Mouse (Mus musculus) kidney, adult 8-10 months (tissue): ENCODE data around the gene Cidec.
A peak's percentile ranks its signal among the peaks of the same experiment; 100 is the strongest.

Source experiments
- DNase-seq, 2 experiments: peaks; one replicate each; pipeline ENCODE4 v3.0.0; 2022

Gene Cidec

DNA sequence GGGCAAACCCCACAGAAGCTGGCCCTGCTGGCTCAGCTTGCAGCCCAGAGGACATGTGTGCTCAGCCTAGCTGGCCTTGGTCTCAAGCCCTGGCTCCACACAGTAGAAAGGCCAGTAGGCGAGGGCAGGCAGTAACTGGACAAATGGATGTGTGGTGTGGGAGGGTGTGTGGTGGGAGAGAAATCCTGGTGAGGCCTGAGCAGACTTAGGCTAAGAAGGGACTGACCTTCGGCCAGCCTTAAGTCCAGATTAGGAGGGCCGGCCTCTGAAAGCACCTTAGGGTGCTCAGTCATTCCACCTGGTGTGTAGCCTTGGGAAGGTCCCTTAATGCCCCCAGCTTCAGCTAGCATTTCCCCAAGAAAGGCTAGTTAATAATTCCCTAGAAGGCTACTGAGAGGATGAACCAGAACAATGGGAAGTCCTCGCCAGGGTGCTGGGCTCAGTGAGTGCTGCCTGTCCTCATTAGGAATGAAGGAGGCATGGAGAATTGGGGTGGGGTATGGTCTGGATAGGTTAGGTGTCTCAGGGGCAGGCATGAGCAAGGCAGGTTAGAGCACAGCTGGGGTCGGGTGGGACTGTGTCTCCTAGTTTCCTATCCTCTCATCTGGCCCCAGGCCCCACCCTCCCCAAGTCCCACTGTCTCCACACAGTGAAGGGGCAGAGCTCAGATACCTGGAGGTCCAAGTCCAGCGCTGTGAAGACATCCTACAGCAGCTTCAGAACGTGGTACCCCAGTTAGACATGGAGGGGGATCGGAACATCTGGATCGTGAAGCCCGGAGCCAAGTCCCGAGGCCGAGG is 30.7 kb downstream of the Cidec start:
- peak in 1 of 2 experiments; percentile 44 for DNase-seq

DNA sequence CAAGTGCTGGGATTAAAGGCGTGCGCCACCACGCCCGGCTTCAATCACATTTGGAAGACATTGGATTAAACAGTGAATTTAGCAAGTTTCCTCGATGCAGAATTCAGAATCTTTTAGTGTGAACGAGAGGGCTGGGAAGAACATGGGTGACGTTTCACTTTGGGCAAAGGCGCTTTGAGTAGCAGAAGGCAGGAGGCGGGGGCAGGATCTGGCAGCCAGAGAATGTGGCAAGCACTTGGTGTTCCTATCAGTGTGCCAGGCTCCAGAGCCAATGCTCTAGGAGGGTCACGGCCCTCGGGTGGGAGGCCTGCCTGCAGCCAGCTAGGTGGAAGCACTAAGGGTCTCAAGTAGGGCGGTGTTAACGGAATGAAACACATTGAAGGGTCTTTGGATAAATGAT is 33.5 kb downstream of the Cidec start:
- no peak for DNase-seq

DNA sequence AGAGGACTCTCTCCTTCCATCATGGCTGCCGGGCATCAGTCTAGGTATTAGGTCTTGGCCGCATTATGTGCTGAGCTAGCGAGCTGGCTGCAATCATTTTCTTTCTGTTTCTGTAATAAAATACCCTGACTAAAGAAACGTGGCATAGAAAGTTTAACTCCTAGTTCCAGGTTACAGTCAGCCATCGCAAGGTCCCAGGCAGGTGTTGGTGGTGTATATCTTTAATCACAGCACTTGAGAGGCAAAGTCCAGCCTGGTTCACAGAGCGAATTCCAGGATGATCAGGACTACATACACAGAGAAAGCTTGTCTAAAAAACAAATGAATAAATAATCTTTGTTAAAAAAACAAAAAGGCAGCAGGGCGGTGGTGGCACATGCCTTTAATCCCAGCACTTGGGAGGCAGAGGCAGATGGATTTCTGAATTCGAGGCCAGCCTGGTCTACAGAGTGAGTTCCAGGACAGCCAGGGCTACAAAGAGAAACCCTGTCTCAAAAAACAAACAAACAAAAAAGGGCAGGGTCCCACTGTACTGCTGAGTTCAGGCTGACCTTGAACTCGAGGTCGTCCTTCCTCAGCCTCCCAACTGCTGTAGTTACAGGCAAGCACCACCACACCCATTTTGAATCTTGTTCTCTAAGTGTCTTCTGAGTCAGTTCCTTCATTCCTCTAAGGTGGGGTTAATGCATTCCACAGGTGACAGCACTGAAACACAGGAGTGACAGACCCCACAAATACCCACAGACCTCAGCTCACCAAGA is 39.1 kb downstream of the Cidec start:
- no peak for DNase-seq

DNA sequence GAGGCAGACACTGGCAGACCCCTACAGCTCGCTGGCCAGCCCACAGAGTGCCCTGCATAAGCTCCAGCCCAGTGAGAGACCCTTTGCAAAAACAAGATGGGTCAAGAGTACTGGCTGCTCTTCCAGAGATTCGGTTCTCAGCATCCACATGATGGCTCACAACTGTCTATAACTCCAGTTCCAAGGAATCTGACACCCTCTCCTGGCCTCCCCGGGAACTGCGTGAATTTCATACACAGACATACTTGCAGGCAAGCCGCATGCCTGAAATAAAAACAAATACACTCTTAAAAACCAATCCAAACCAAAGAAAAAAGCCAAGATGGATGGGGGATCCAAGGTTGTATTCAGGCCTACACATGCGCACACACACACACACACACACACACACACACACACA is 40.1 kb downstream of the Cidec start:
- no peak for DNase-seq

DNA sequence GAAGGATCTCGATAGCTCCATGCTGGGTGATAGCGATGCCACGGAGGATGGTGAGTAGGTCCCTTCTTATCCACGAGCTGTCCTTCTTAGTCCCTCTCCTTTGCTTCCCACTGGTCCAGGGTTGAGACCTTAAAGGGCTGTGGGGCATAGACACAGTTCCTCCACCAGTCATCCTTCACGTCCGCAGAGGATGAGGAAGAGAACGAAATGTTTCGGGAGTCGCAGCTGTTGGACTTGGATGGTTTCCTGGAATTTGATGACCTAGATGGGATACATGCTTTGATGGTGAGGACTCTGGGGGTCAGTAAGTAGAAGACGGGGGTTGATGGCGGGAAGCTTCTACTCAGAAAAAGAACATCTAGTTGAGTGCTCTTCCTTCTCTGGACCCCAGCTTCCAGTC is 40.7 kb downstream of the Cidec start:
- DNase-seq: no peak

DNA sequence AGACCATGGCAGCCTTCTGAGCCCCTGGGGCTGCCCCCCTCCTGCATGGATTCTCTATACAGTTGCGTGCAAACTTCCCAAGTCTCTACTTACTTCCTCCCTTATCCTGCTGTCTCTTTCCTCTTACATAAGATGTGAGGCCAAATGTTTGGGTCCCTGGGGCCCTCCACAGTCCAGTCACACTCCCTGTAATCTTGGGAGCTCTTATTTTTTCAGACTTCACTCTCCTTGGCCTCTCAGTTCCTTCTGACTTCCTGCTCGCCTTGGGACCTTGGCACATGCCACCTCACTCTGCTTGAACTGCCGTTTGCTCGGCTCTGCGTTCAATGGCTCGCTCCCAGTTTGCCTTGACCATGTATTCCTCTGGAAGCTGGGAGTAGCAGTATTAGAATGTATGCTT is 41.6 kb downstream of the Cidec start:
- no peak for DNase-seq

DNA sequence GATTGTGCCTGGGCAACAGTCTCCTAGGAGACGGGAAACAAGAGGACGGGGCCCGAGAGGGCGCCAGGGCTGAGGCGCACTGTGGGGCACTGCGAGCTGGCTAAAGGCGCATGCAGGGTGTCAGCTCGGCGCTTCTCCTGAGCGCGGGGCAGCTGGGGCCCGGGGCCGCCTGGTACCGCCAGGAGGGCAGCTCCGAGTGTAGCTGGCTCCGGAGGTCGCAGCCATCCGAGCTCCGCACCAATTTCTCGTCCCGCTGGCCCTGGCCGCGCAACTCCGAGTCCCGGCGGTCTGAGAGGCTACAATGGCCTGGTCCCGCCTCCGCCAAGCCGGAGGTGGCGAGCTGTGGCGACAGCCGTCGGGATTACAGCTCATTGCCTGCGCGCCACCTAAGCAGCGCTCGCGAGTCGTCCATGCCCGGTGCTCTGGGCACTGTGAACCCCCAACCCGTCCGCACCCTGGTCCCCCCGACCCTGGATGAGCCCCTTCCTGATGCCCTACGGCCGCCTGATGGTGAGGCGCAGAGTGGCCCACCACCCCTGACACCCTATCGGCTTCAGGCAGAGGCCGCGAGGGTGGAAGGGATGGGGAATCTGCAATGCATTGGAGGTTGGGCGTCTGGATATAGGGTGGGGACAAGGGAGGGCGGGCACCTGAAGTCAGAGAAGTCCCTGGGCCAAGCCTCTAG is 43.0 kb downstream of the Cidec start:
- DNase-seq: peak in 1 of 2 experiments; percentile 28

DNA sequence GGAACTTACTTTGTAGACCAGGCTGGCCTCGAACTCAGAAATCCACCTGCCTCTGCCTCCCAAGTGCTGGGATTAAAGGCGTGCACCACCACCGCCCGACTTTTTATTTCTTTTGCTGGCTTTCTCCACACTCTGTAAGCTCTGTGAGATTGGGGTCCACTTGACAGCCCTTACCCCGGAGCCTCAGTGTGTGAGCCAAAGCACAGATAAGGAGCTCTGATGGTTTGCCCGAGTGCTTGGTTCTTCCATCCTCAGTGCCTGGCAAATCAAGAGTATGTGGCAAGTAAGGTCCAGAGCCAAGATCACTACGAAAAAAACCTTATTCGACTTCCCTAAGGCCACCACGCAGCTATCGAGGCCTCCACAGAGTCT is 43.6 kb downstream of the Cidec start:
- no peak for DNase-seq

DNA sequence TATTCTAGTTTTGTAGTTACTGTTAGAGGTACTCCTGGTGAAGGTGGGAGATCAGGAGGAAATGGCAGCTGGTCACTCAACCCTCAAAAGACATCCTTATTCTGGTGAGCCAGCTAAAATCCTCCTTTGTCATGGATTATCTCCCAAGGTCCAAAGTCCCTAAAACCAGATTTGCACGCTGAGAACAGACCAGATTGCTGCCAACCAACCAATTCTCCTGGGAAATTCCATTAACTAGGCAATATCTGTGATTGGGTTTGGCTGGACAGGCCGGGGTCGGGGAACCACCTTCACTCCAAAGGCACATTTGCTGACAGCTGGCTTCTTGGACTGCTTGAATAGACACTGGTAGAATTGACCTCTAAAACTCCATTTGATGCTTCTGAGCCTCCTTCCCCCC is 44.8 kb downstream of the Cidec start:
- DNase-seq: peak; percentile 61

DNA sequence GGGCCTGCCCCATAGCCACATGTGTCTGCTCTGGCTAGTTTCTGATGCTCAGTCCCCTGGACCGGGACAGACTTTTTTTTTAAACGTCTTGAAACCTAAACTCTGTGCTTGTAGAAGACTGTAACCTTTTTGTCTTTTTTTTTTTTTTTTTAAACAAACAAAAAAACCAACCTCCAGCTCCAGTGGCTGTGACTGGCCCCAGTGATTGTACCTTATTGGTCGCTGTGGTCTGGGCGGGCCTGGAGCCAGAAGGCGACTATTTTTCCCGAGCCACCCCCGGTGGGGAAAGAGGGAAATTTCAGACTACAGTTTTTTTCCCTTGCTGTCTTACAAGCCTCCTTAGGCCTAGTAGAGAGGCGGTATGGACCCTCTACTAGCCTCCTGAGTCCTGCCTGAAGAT is 46.6 kb downstream of the Cidec start, which contains the start of gene Ttll3:
Gene Ttll3, plus strand, starts transcription at position 301 of the 400 bp plus-strand sequence.
- no peak for DNase-seq

DNA sequence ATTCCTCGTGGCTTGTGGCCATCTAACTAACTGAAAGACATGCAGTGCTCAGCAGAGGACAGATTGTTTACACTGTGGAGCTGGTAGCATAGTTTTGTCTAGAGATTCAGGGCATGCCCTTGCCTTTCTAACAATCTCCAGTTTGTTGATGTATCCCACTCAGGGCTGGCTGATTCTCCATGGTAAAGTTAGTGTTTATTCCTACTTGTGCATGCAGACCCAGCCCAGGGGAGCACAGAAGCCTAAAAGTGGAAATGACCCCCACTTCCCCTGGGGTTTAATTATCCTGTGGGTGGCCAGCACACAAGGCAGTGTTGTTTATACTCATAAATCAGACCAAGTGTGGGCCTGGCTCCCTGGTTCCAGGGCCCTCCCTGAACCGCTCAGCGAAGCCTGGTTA is 49.5 kb downstream of the Cidec start:
- DNase-seq: no peak

DNA sequence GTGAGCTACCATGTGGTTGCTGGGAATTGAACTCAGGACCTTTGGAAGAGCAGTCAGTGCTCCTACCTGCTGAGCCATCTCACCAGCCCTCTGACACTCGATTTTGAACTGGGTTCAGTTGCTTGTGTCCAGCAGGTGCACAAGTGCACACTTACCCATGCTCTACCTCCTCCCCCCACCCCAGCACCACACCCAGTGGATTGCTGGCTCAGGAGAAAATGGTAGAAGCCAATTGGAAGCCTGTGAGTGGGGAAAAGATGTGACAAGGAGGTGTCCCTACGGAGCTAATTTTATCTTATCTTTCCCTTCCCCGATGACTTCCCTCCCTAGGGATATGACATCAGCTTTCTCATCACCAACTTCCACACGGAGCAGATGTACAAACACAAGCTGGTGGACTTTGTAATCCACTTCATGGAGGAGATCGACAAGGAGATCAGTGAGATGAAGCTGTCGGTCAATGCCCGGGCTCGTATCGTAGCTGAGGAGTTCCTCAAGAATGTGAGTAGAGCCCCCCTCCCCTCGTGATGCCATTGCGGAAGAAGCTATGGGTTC is 50.3 kb downstream of the Cidec start:
- DNase-seq: no peak

DNA sequence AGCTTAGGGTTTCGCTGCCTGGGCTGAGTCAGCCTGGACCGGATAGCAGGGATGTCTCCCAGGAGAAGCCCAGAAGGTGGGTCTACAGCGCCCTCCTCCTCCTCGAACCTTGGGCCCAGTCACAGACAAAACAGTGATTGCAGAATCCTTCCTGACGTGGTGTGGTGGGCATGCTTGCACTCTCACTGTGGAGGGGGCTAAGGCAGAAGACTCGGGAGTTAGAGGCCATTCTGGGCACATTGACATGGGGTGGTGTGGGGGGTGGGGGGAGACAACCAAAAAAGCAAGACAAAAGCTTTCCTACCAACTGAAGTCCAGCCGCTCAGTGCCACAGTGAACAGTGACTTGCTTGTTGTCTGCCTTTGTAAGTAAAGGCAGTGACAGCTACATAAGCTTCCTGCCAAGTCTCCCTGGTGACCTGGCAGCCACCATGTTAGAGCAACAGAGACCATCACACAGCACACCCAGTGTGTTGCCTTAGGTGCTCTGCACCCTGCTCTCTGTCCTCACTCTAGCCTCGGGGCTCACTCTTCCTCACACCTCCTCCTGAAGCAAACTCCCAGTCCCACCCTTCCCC is 51.1 kb downstream of the Cidec start:
- DNase-seq: no peak

DNA sequence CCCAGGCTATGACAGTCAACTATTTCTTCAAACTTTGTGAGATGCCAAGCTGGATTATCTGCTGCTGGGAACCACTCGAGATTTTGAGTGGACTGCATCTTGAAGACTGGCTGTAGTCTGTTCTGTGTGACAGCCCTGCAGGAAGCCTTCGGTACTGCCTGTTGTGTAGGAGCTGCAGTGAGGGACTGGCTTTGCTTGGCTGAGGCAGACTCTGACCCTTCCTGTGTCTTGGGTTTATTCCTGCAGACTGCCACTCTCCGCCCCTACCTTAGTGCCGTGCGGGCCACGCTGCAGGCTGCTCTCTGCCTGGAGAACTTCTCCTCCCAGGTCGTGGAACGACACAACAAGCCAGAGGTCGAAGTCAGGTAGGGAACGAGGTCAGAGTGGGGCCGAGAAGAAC is 55.1 kb downstream of the Cidec start:
- DNase-seq: peak; percentile 32 to 40

DNA sequence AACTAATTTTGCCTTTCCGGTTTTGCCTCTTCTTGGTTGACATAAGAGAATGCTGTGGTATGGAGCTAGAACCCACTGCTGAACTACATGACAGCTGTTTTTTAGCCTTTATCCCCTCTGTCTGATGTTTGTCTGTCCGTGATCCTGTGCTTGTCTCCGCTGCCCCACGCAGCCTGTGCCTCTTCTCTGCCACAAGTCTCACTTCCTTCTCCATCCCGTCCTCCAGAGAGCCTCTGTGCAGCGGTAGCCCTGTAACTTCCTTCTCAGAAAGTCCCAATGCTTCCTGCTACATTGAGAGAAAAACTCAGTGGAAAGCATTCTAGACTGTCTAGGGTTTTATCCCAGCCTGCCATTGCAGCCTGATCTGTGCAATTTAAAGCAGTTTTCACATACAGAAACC is 56.3 kb downstream of the Cidec start:
- DNase-seq: no peak

DNA sequence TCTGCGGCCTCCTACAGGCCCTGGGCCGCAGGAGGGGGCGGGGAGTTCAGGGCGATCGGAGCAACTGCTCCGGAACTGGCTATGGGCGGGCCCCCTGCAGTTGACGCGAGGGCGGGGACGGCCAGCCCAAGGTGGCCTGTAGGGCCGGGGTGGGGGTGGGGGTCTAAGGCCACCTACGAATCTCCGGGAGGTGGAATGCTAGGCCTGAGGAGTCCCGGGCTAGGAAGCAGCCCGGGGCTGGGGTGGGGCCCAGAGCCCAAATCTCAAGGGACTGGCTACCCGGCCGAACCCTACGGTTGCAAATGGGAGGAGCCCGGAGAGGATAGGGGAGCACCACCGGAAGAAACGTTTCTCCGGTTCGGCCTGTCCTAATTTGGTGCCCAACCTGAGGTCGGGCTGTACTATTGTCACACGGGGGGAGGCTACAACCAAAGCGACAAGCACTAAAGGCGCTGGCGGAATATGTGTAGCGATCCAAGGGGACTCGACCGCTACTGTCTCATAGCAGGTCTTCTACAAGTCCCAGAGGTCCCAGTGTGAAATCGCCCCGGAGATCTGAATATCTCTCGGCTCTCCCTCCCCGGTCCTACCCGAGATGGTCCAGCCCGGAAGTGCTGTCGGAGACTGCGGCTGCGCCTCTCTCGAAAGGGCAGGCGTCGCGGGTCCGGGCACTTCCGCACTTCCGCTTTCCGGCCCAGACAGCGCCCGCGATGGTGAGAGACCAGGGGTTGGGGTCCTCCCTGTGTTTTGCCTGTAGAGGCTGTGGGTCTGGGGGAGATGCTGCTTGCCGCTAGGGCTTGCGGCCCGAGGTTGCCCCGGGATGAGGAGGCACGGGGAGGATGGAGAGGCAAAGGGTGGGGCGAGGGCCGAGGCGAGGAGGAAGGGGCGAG is 57.8 kb downstream of the Cidec start, which contains the start of the genes Tada3 and Arpc4:
Gene Tada3, minus strand, starts transcription at position 388 of the 890 bp plus-strand sequence.
Gene Arpc4, plus strand, starts transcription at position 620 of the 890 bp plus-strand sequence.
- peak; percentile 90 to 93 for DNase-seq

DNA sequence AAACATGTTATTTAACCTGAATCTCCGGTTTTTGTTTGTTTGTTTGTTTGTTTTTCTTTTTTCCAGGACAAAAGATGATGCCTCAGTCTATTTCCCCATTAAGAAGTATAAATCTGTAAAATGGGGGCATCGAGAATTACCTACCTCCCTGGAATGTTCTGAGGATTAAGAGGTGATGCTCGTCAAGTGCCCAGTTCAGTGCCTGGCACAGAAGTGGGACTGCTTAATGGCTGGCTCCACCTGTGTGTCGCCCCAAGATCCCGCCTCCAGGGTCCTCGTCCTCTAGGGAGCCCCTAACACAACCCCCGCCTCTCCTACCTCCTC is 58.4 kb downstream of the Cidec start:
- DNase-seq: no peak
